Mouse (Mus musculus): ENCODE measurements around the gene Ehd1.

- TF ChIP-seq CTCF (IDR thresholded peaks at IDR 0.05; ENCODE audit: insufficient read depth, low read depth, low read length) (no peak), POLR2A (IDR thresholded peaks at IDR 0.05; ENCODE audit: insufficient read depth, low read depth, low read length) (no peak)
These were observed 70.1 kb downstream of the Ehd1 start for GRCm38 (mm10) chr19:6346661-6347060.
